Mouse (Mus musculus): Measurements from ENCODE around the gene Bahcc1.

The Bahcc1 gene

DNA sequence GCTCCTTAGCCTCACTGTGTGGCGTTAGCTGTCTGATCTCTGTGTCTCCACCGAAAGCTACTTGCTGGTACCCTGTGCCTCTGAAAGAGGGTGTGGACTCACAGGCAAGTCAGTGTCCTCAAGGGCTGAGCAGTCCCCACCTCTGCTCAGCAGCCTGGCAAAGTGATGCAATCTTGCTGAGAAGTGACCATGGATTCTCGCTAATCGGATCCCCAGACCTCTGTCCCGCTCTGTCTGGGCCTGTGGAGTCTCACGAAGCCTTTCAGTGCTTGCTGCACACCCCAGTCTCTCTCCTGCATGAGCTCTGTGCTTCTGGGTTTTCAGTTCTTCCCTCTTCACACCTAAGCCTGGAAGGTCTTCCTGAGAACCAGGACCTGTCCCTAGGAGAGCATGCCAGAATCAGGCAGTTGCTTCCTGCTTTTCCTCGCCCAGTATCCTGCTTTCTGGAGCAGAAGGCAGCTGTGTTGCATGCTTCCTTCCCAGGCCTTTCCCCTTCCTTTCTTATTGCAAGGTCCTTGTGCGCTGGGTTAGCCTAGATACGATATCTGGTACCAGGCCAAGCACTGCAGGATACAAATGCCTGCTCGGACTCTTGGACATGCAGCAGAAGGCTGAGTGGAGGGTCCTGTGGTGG lies 15.5 kb downstream of the Bahcc1 start:
- DNase-seq, result no peak

DNA sequence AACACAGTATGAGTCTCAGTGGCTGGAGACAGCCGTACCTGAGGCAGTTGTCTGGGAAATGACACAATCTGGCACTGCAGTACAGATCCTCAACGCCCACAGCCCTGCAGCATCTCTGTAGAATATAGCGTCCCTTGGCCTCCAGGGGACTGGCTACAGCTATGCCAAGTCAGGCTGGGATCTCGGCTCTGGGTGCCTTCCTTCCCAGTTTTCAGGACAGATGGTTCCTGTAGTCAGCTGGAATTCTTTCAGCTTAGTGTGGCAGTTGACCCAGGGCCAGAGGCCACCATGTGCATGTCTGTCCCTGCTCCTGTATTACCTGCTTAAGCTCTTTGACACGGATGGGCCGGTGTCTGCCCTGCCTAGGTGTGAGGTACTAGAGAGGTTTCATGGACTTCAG lies 16.2 kb downstream of the Bahcc1 start:
- no peak for DNase-seq

DNA sequence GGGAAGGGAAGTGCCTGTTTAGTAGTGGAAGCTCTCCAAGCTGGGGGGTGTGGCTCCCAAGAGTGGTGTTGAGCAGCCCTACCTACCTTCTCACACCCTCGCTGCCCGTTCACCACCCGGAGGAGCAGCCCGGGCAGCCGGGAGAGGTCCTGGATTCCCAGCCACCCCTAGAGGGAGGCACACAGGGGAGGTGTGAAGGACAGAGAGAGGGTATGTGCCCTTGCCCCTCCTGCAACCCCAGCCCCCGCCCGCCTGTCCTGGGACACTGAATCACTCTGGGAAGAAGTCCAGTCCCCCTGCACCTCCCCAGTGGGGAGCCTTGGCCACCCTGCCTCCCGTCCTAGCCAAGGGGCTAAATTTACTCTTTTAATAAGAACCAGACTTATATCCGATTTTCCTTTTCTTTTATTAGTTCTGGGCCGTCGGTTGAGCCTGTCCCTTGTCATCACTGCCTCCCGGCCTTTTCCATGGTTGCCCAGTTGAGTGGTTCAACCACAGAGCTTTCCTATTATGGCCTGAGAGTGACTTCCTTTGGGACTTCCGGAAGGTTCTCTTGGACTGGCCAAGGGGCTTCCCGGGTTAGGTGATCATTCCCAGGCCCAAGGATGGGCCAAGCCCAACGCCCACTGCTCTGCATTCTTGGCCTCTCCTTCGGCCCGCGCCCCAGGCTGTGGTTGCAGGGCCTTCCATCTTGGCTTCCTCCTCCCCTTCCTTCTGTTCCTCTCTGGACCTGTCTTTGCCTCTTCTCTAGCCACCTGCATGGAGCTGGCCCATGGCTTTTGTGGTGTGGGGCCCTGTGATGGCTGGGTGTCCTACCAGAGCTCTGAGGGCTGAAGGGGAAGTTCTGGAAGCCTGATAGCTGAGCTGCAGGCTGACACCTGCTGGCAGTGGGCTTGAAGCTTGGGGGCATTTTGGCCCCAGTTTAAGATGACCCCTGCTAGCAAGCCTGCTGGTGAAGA lies 18.5 kb downstream of the Bahcc1 start:
- DNase-seq, result no peak

DNA sequence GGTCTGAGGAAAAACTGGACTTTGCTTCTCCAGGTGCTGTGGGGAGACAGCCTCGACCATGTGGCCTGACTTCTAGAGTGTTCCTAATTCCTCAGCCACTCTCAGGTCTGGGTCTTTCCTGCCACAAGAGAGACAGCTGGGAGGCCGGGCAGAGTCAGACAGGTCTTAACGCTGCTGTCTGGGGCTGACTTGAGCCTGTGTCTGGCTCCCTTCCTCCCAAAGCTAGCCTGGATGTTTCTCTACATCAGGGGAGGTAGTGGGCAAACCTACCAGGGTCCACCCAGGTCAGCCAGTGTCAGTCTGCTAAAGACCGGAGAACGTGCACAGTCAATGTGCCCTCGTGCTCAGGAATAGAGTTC lies 19.2 kb downstream of the Bahcc1 start:
- DNase-seq, result no peak

DNA sequence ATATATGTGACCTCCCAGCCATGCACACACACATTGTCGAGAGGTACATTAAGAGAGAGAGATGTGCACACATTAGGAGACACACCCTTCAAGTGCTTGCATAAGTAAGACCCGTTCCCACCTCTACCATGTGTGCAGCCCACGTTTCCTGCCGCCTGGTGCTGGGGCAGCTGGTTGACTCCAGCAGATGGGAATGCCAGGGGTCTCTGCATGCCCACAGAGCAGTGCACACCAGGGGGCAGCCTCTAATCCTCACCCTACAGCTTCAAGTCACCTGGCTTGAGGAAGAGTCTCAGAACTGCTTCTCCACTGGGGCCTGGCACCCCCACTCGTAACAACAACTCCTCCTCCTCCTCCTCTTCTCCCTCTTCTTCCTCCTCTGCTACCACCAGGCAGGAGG lies 19.7 kb downstream of the Bahcc1 start:
- no peak for DNase-seq

DNA sequence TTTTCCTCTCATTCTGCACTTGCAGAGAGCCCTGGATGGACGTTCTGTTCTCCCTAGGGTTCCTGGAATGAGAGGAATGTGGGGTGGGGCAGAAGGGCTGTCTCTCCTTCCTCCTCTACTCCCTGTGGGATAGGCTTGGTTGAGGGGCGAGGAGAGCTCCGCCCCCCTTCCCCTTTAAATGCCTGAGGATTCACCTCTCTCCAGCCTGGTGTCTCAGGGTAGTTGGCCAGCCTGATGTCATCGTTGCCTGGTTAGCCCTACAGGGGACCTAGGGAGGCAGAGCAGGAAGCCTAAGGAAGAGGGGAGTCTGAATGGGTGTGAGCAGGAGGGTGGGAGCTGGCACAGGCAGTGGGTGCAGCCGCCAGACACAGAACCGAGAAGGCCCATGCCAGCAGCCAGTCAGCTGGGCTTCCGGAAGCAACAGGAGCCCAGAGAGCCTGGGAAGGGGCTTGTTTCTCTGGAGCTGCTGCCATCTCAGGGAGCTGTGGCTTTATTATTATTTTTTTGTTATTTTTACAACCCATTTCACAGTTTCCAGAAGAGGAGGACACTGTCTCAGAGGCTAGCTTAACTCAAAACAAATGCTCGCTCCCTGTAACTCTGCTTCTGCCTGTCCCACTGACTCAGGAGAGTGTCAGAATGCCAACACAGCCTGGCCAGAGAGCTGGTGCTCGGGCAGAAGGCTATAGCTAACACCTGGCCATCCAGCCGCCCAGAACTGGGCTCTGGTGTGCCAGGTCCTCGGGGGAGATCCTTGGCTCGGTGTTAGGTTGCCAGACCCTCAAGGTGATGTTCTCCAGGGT lies 20.3 kb downstream of the Bahcc1 start:
- DNase-seq, result no peak

DNA sequence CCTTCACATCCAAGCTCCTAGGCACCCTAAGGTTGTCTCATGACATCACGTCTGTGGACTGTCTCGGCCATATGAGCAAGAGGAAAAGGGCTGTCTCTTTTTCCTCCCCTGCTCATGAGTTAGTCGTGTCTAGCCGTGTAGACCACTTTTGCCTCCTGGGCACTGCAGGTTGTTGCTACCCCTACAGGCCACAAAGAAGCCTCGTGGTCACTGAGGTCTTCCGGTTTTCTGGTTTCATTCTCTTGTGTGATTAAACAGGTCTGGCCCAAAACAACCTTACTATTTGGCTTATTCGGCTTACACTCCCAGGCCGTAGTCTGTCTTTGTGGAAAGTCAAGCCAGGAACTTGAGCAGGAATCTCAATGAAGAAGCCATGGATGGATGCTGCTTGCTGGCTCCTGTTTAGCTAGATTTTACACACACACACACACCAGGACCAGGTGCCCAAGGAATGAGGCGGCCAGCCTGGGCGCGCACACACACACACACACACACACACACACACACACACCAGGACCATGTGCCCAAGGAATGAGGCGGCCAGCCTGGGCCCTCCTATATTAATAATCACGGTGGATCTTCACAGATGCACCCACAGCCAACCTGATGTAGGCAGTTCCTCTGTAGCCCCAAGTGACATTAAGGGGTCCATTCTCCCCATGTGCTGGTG lies 21.0 kb downstream of the Bahcc1 start:
- DNase-seq, result no peak

DNA sequence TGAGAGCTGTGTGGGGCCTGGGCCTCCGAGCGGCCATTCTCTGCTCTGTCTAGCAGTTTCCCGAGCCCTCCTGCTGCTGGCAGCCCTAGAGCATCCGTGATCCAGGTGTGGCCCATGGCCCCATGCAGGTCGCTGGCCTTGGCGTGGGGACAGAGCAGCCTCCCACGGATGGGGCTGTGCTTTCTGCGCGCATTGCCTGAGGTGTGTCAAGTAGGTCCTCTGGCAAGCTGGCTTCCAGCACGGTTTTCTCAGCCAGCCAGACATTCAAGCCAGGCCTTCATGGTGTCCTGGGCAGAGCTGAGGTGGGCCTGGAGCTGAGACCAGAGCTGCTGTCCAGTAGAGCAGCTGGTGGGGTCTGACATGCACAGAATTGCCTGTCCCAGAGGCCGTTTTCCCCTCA lies 21.7 kb downstream of the Bahcc1 start:
- DNase-seq, result no peak

DNA sequence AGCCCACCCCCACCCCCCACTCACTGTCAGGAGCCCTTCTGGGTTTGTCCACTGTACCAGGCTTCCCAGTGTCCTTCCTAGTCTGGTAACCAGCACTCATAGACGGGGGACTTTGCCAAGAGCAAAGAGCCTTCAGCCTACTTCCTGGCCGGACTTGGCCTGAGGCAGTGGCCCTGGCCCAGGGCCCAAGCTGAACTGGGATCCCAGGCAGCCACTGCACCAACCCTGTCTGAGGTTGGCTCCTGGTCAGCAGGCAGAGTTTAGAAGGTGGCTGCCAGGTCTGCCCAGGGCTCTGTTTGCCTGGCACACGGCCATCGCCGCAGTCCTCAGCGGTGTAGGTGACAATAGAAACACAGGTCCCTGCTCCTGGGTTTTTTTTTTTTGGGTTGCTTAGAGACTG lies 22.3 kb downstream of the Bahcc1 start:
- no peak for DNase-seq

DNA sequence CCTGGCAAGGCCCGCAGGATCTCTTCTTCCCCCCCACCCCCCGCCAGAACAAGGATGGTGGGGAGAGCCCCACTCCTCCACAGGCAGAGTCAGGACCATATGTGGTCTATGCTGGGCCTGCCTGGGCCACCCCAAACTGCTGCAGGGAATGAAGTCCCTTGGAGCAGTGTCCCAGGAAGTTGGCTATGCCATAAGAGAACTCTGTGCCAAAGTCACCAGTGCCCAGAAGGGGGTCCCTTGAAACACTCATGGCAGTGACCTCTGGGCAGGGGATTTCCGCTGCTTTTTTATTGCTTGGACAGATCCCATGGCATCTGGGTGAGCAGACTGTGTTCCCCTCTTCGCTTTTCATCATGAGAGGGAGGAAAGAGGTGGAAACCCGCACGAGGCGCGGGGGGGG lies 22.8 kb downstream of the Bahcc1 start:
- no peak for DNase-seq

DNA sequence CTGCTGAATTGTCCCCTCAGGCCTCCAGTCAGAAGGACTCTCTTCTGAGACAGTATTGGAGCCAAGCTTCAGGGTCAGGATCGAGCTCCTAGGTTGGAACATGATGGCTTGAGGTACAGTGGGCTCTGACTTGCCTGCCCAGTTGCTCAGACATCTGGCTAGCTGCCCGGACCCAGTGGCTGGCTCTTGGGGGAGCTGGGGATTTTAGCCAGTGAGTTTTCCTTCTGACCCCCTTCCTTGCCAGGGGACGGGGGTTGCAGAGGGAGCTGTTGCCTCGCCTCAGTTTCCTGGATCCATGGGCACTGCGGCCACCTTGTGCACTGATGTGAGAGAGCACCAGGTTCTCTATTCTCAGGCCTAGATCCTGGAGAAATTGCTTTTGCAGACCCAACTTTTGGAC lies 23.4 kb downstream of the Bahcc1 start:
- no peak for DNase-seq

DNA sequence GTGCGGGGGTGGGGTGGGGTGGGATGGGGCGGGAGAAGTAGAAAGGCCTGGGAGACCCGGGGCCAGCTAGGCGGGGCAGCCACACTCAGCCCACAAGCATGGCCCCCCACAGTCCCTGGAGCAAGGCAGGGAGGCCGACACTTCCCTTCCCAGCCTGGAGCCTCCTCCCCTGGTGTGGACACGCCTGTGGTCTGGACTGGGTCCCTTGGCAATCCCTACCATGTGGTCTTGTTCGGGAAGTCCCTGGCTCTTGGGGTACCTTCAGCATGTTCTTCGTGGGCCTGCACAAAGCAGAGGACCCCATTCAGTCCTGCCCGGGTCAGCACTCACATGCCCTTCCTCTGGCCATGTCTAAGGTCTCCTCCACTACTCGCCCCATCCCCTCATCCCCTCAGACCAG lies 23.8 kb downstream of the Bahcc1 start:
- DNase-seq, result no peak

DNA sequence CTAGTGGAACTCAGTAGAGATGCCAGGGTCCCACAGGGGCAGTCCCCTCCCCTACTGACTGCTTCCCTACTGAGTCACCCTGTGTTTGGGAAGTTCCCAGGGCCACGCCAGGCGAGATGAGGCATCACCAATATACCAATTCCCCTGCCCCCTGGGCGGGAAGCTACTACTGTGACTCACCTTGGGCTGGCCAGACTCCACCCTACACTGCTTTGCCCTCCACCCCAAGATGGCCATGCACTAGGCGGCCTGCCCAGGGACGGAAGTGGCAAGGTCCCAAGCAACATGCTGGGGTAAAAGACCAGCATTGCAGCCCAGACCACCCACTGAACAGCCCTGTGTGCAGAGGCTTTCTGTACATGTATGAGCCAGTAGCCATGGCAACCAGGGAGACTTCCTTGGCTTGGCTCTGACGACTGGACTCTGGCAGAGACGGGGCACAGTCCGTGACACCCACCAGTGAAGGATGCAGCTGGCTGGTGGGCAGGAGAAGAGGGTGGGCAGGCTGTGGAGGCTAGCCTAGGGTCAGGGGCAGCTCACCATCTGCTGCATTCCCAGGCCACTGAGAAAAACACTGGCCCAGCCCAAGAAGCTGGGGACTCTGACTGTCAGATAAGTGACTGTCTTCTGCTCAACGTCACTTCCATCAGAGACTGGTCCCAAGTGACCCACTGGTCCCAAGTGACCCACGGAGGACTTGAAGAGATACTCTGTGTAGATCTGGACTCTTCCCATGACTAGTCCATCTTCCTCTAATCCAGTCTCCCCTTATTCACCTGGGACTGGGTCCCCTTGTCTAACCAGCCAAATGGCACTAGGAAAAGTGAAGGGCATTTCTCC lies 24.5 kb downstream of the Bahcc1 start:
- no peak for DNase-seq

DNA sequence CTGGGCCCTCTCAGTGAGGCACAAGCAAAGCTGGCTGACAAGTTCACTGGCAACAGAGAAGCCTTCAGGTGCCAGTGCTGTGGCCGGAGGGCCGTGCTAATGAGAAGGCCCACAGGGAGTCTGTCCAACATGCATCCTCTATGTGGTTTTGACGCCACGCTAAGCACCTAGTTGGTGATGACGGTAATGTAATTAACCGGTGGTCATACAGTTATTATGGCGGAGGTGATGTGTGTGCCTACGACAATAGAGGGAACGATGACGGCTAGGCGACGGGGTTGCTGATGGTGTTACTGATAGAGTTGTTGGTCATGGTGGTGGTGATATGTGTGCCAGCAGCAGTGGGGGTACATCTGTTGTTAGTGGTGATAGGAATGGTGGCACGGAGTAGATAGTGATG lies 25.2 kb downstream of the Bahcc1 start:
- DNase-seq, result no peak

DNA sequence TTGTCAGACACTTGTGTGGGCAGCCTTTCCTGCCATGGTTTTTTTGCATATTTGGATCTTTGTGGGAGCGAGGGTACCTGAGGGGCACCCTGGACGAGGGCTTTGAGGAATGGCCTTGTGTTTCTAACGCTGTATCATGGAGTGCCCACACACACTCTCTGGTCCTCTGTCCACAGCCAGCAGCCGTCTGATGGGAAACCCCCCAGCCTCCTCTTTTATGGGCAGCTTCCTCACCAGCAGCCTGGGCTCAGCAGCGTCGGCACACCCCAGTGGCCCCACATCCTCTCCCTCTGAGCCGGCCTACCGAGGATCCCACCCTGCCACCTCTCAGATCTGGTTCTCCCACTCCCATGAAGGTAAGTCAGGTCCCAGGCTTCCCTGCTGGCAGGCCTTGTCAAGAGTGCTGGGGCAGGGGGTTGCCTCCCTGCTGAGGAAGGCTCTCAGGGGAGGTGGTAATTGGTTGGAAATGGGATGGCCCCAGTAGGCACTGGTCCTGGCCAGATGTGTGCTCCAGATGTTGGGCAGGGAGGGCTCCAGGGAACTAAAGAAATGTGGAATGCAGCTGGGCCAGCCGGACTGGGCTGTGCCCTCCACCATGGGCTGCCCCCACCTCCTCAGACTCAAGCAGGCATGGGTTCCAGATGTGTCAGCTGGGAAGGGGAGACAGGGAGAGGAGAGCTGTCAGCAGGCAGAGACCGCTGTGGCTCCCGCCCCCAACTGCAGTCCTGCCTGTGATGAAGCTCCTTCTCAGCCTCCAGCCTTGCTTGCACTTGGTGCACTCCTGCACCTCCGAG lies 26.3 kb downstream of the Bahcc1 start:
- DNase-seq, result no peak

DNA sequence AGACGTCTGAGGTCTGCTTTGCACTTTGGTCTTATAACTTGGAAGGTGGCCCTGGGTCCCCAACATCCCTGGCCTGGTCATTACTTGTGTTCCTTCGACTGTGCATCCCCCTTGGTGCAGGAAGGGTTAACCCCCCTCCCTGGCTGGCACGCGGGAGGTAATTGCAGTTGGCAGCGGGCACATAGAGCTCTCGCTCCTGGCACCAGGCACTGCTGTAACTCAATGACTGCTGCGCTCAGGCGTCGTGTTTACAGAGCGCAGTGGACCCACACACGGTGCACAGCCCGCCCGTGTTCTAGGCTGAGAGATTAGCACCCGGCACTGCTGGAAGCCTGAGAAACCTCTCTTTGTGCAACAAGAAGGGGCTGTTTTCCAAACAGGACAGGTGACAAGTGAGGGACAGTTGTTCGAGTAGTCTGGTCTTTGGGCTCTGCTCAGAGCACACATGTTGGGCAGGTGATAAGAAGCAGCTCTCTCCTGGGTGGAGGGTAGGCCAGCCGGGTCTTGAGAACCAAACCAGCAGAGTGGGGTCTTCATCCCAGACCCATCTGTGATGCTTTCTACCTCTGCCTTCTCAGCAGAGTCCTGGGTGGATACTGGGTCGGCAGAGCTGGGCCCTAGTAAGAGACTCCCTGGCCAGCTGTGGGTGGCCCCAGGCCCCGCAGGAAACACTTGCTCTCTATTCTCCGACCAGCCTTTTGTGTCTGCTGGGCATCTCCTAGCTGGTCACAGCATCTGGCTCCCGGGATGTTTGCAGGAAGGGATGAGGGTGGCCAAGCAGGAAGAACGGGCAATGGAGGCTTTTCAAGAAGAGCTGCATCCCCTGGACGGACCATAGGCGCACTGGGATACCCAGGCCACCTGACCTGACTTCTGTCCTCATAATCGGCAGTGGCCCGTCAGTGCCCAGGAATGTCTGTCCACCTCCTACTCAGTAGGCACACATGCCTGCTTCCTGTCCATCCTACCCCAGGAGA lies 27.3 kb downstream of the Bahcc1 start:
- no peak for DNase-seq

DNA sequence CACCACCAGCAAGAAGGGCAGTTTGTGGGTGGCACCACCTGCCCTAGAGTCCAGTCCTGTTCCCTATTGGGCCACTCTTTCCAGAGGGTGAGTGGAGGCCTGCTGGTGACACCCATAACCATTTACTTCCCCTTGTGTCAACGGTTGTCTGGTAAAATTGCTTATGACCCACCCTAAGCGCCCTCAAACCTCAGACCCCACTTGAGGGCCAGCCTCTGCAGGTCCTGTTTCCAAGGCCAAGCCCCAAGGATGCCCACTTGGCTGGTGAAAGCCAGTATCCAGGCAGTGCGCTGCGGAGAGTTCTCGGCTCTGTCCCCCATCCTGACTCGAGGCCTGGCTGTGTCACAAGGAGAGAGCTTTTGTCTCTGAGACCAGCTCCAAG lies 28.0 kb downstream of the Bahcc1 start:
- no peak for DNase-seq

DNA sequence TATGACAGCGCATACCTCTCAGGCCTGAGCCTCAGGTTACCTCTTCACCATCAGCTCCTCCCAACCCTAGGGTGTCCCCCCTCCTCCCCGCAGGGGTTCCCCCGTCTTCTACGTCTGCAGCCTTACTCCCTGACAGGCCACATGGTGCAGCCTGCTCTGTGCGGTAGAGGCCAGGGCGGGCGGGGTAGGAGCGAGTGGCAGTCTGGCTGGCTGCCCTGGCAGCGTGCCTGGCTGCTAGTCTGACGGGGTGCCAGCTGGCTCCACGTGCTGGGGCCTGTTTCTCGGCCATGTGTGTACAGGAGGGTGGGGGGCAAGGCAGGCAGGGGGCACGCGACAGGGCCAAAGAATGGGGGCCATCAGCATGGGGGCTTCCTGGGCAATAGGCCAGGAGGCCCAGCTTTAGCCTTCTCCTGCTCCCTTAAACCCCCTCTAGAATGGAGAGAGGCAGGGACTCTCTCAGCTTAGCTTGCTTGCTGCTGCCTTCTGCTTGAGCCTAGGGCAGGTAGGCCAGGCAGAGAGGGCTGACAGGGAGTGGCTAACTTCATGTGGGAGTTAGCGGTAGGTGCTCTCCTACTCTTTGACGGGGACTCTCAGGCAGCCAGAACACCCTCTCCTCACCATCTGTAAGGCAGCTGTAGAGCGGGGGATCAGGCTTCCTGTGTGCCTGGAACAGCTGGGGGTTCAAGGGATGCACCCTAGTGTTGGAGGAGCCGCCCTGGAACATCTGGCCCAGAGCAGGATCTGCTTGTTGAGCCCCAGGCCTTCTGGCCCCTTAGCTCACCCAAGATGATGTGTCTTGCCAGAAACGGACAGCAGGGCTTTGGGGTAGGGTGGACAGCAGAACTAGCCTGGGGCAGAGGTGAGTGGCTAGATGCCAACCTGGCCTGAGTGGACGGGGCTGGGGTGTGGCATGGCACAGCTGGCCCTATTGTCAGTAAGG lies 28.9 kb downstream of the Bahcc1 start:
- DNase-seq, result peak; percentile 33 to 47

DNA sequence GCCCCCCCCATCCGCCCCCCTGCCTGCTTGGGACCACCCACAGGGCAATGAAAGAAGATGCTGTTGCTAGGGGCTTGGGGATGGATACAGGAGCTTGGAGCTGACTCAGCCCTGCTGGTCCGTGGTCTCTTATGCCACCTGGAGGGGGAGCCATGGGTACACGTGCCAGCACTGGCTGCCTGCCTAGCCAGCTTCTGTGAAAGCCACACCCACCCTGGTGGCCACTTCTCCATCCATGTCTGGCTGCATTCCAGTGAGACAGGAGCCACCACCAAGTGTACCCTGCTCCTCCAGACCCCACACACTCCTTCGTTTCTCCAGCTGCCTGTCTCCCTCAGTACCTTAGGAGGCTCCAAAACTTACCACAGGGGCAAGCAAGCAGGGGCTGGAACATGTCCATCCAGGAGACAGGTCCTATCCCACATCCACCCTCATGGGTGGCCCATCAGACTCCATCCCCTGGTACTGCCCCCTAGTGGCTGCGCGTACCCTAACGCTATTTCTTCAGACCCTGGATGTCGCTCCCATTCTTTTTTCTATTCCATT lies 29.7 kb downstream of the Bahcc1 start:
- DNase-seq, result peak; percentile 37 to 53

Data from thymus, adult 18-20 months (tissue).